Mouse (Mus musculus) kidney, postnatal 0 days (tissue): ENCODE results near the gene Vcam1. TPM values are rescaled to one million over a fixed set of nuclear protein-coding genes. Genes with fewer than 3 reads are reported as not detected.

Experiments used
- ATAC-seq: fragments of 200-750 bp; cut with Nextera tagmentation; replicated peaks from 2 replicates; pipeline ENCODE4 v1.8.0; 2017; ENCODE audit warnings: low read depth, moderate number of reproducible peaks, moderate TSS enrichment, moderate library complexity; ENCODE audit not compliant: low FRiP score
- DNase-seq: peaks from one replicate; pipeline ENCODE4 v3.0.0-alpha.2; 2016; ENCODE audit warnings: low spot score
- H3K27ac ChIP-seq: fragments of 300-500 bp; sonication (generic); 2 replicates; pipeline ENCODE4 v1.5.1; 2014; ENCODE audit warnings: mild to moderate bottlenecking
- H3K27me3 ChIP-seq: fragments of 300-500 bp; sonication (generic); 2 replicates; pipeline ENCODE4 v1.6.1; 2014; ENCODE audit warnings: low read length, mixed read lengths; ENCODE audit not compliant: insufficient read depth
- H3K36me3 ChIP-seq: fragments of 300-500 bp; sonication (generic); 2 replicates; pipeline ENCODE4 v1.6.1; 2014; ENCODE audit warnings: low read length, mixed read lengths; ENCODE audit not compliant: insufficient read depth
- H3K4me1 ChIP-seq: fragments of 300-500 bp; sonication (generic); replicated peaks from 2 replicates; pipeline ENCODE4 v1.6.1; 2014; ENCODE audit warnings: antibody characterized with exemption, low read length, mixed read lengths; ENCODE audit not compliant: insufficient read depth
- H3K4me2 ChIP-seq: fragments of 300-500 bp; sonication (generic); 2 replicates; pipeline ENCODE4 v1.6.1; 2014; ENCODE audit warnings: mild to moderate bottlenecking, low read length, moderate library complexity, mixed read lengths
- H3K4me3 ChIP-seq: fragments of 300-500 bp; sonication (generic); replicated peaks from 2 replicates; pipeline ENCODE4 v1.5.1; 2014; ENCODE audit warnings: low read depth, low read length
- H3K9ac ChIP-seq: fragments of 300-500 bp; sonication (generic); 2 replicates; pipeline ENCODE4 v1.6.1; 2014; ENCODE audit warnings: low read depth, low read length
- H3K9me3 ChIP-seq: fragments of 300-500 bp; sonication (generic); replicated peaks from 2 replicates; pipeline ENCODE4 v1.6.1; 2016; ENCODE audit warnings: low read length, inconsistent platforms, mixed read lengths
- CTCF ChIP-seq: IDR thresholded peaks from 2 replicates; pipeline ENCODE4 v1.5.1; 2016; ENCODE audit warnings: antibody characterized with exemption, low read depth, mild to moderate bottlenecking, moderate library complexity
- WGBS: fragments of 180-500 bp; shearing (Covaris S2); extraction: QIAGEN DNeasy Blood & Tissue Kit; methylation state at CpG from one replicate; pipeline ENCODE4 v1.1.7; 2014; 5-methylcytosine and 5-hydroxymethylcytosine counted together
- polyA plus RNA-seq: library from polyadenylated mRNA; unstranded; fragments of >200 nt; fragmentation: Nextera tagmentation; extraction: Ambion mirVana; gene quantifications from 2 replicates; pipeline ENCODE4 v1.2.1, GENCODE M21; 2015

The Vcam1 gene
- polyA plus RNA-seq, 1 experiment from 2014 or later: 22.3 TPM

DNA sequence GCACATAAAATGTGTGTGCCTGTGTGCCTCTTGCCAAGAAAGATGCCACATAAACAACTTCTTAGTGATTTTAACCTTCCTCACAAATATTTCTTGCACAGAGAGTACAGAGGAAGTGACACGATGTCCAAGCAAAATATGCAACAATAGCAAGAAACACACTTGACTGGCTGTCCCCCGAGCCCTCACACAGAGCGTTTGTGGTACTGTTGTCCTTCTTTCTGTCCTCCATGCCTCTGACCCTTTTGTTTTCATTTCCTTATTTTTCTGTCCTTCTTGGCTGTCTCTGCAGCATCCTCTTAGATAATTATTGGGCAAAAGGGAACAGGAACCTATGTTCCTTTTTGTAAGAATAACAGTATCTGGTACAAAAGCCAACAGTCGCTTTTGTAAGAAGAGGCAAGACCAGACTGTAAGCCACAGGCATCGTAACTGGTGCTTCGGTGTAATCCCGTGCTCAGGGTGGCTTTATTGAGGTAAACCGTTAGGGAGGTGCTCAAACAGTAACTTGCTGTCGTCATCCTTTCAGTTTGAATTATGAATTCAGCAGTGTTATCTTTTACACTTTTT lies 32.7 kb upstream of the Vcam1 start:
- Histone ChIP-seq H3K4me1 (no peaks in the 10 kb centered on the region), H3K27ac (no peak overlapping the region), H3K27me3 (no peaks in the 10 kb centered on the region), H3K36me3 (no peaks in the 10 kb centered on the region), H3K4me2 (no peak overlapping the region), H3K9ac (no peak overlapping the region), H3K4me3 (no peak overlapping the region), H3K9me3 (no peaks in the 10 kb centered on the region)
- 57% methylated on average over 9 of the region's 9 CpGs for WGBS
- DNase-seq (no peak), ATAC-seq (no peak)
- no peak for TF ChIP-seq CTCF

DNA sequence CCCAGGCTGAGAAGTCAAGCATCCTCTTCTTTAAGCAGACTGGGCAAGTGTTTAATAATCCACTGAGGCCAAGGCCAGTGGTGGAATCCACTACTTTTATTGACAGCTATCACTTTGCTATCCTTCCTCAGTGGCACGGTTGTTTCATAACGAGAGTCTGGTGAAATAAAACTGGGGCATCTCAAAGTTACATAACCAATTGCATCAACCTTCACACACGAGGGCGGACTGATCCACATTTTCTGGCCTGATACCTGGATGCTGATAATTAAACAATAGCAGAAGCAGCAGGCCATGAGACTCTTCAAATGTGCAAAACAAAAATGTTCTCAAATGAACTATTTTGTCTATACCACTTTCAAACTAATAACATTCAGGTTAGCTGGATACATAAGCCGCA lies 29.9 kb upstream of the Vcam1 start:
- Histone ChIP-seq H3K36me3 (no peaks in the 10 kb centered on the region), H3K4me3 (no peak overlapping the region), H3K9me3 (no peaks in the 10 kb centered on the region), H3K4me2 (no peak overlapping the region), H3K4me1 (no peaks in the 10 kb centered on the region), H3K9ac (no peak overlapping the region), H3K27me3 (no peaks in the 10 kb centered on the region), H3K27ac (no peak overlapping the region)
- ATAC-seq (no peak), DNase-seq (no peak)
- WGBS: 96% methylated on average over 5 of the region's 5 CpGs
- TF ChIP-seq CTCF: no peak

DNA sequence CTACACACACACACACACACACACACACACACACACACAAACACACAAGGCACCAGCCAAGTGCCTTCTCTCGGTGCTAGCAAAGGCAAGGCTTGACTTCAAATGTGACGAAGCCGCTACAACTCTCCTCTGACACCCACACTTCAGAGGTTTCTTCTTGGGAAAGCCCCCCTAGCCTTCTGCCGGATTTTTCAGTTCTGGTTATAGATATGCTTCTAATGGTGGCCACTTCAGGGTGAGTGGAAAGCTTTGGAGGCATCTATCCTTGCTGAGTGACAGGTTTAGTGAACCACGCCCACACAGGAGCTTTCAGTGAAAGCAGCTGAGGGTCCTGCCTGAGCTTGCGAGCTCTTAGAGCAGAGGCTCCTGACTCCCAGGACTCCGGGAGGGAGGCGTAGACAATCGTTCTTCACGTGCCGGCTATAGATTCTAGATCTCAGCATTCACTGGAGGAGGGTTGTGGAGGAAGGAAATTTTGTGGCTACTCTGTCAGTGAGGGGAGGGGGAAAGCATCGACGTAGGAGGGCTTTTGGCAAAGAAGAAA lies 28.0 kb upstream of the Vcam1 start:
- DNase-seq: no peak
- Histone ChIP-seq H3K4me2 (no peak overlapping the region), H3K27me3 (no peaks in the 10 kb centered on the region), H3K4me3 (no peak overlapping the region), H3K9ac (no peak overlapping the region), H3K4me1 (no peaks in the 10 kb centered on the region), H3K27ac (no peak overlapping the region), H3K9me3 (no peaks in the 10 kb centered on the region), H3K36me3 (no peaks in the 10 kb centered on the region)
- TF ChIP-seq CTCF: no peak
- 44% methylated on average over 13 of the region's 13 CpGs for WGBS
- no peak for ATAC-seq

DNA sequence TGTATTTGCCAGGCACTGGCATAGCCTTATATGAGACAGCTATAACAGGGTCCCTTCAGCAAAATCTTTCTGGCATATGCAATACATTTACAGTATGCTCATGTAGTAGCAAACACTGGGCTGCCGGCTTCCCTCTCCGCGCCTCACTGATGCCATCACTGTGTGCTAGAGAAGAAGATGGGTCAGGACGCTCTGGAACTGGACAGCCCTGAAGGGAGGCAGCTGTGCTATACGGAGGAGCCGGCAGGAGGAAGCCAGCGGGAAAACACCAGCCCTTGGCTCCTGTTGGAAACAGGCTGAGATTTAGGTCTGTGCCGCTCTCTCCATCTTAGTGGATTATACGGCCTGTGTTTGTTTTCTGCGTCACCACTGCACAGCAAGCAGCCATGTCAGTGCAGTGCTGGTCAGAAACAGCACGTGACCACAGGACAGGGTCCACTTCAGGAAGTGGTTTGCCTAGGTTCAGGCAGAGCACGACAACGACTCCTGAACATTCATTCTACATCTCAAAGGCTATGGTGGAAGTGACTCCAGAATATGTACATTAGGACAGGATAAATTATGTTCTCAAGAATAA lies 20.7 kb upstream of the Vcam1 start:
- H3K9me3 ChIP-seq: no peaks in the 10 kb centered on the region
- no peak for TF ChIP-seq CTCF
- 0 out of 2 replicates have a peak overlapping the region, but pooled peaks have one; percentile 6 for H3K4me2 ChIP-seq
- H3K36me3 ChIP-seq: no peaks in the 10 kb centered on the region
- DNase-seq (peak; percentile 55), ATAC-seq (0 out of 2 replicates have a peak, but pooled peaks have one; percentile 29)
- no peaks in the 10 kb centered on the region for H3K27me3 ChIP-seq
- no peak overlapping the region for H3K4me3 ChIP-seq
- H3K27ac ChIP-seq: no peak overlapping the region
- 59% methylated on average over 13 of the region's 13 CpGs for WGBS
- H3K9ac ChIP-seq: no peak overlapping the region
- no peaks in the 10 kb centered on the region; the same call in 1 of the 2 replicates for H3K4me1 ChIP-seq

DNA sequence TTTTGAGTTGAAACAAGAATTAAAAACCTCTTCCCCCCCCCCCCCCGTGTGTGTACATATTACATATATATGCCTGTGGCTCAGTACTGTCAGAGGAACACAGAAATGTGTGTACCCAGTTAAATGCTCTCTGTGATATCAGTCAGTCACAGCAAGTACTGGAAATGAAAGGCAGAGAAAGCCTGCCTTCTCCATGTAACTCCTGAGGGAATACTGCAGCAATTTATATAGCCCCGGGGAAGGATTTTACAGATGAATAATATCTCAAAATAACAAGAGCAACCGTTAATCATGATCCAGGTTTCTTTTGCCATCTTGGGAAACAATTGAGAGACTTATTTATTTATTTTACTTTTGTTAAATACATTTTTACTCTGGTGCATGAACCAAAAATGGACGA lies 19.6 kb upstream of the Vcam1 start:
- no peak overlapping the region for H3K27ac ChIP-seq
- H3K4me1 ChIP-seq: no peaks in the 10 kb centered on the region; the same call in 1 of the 2 replicates
- no peaks in the 10 kb centered on the region for H3K27me3 ChIP-seq
- DNase-seq: no peak
- ATAC-seq: no peak
- H3K9ac ChIP-seq: no peak overlapping the region
- no peaks in the 10 kb centered on the region for H3K9me3 ChIP-seq
- no peak overlapping the region for H3K4me2 ChIP-seq
- no peak overlapping the region for H3K4me3 ChIP-seq
- H3K36me3 ChIP-seq: no peaks in the 10 kb centered on the region
- WGBS: 56% methylated on average over 4 of the region's 4 CpGs
- TF ChIP-seq CTCF: no peak

DNA sequence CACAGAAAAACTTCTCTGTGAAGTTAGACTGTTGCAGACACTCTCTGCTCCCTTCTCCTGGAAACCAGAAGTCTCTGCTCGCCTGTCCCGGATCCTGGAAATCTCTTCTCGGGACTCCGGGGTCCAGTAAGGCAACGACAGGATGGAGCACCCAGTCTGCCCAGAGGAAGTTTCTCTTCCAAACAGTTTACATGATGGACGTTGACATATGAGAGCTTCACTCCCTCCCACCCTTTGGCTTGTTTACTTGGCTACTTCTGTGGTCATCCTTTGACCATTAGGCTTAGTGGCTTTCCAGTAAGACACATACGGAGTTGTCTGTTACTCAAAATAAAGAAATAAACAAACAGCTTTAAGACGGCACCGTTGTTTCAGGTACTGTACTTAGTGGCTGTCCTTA lies 19.2 kb upstream of the Vcam1 start:
- H3K9ac ChIP-seq: no peak overlapping the region
- DNase-seq (no peak), ATAC-seq (no peak)
- H3K4me1 ChIP-seq: no peaks in the 10 kb centered on the region; the same call in 1 of the 2 replicates
- 56% methylated on average over 9 of the region's 9 CpGs for WGBS
- H3K4me3 ChIP-seq: no peak overlapping the region
- H3K27me3 ChIP-seq: no peaks in the 10 kb centered on the region
- H3K4me2 ChIP-seq: no peak overlapping the region
- H3K9me3 ChIP-seq: no peaks in the 10 kb centered on the region
- no peak for TF ChIP-seq CTCF
- H3K36me3 ChIP-seq: no peaks in the 10 kb centered on the region
- H3K27ac ChIP-seq: no peak overlapping the region
